Mouse (Mus musculus) heart, embryonic 11.5 days (tissue): ENCODE data around the gene Itpkb. TPM values are rescaled to one million over a fixed set of nuclear protein-coding genes. Genes with fewer than 3 reads are reported as not detected.

Experiments used
- ATAC-seq: fragments of 200-750 bp; cut with Nextera tagmentation; replicated peaks from 2 replicates; pipeline ENCODE4 v1.8.0; 2017; ENCODE audit warnings: moderate library complexity; ENCODE audit not compliant: insufficient number of reproducible peaks, low FRiP score, low TSS enrichment
- H3K27ac ChIP-seq: fragments of 300-500 bp; sonication (generic); 2 replicates; pipeline ENCODE4 v1.5.1; 2014; ENCODE audit warnings: mild to moderate bottlenecking, low read depth, low read length
- H3K27me3 ChIP-seq: fragments of 300-500 bp; sonication (generic); 2 replicates; pipeline ENCODE4 v1.6.1; 2014; ENCODE audit warnings: mild to moderate bottlenecking, low read length, mixed read lengths; ENCODE audit not compliant: control insufficient read depth, insufficient read depth
- H3K36me3 ChIP-seq: fragments of 300-500 bp; sonication (generic); 2 replicates; pipeline ENCODE4 v1.6.1; 2014; ENCODE audit warnings: mild to moderate bottlenecking, low read length, moderate library complexity, mixed read lengths; ENCODE audit not compliant: control insufficient read depth, insufficient read depth
- H3K4me1 ChIP-seq: fragments of 300-500 bp; sonication (generic); 2 replicates; pipeline ENCODE4 v1.6.1; 2014; ENCODE audit warnings: low read length; ENCODE audit not compliant: control insufficient read depth, insufficient read depth
- H3K4me2 ChIP-seq: fragments of 300-500 bp; sonication (generic); 2 replicates; pipeline ENCODE4 v1.6.1; 2014; ENCODE audit warnings: mild to moderate bottlenecking, moderate library complexity
- H3K4me3 ChIP-seq: fragments of 300-500 bp; sonication (generic); 2 replicates; pipeline ENCODE4 v1.5.1; 2014; ENCODE audit warnings: low read depth, low read length
- H3K9ac ChIP-seq: fragments of 300-500 bp; sonication (generic); 2 replicates; pipeline ENCODE4 v1.6.1; 2014; ENCODE audit warnings: mild to moderate bottlenecking, low read depth, low read length, moderate library complexity
- H3K9me3 ChIP-seq: fragments of 300-500 bp; sonication (generic); replicated peaks from 2 replicates; pipeline ENCODE4 v1.6.1; 2016; ENCODE audit warnings: low read length; ENCODE audit not compliant: control insufficient read depth
- WGBS: fragments of 180-500 bp; shearing (Covaris S2); extraction: QIAGEN DNeasy Blood & Tissue Kit; methylation state at CpG from one replicate; pipeline ENCODE4 v1.1.7; 2014; ENCODE audit not compliant: insufficient replicate concordance; 5-methylcytosine and 5-hydroxymethylcytosine counted together
- polyA plus RNA-seq: library from polyadenylated mRNA; unstranded; fragments of >200 nt; fragmentation: Nextera tagmentation; extraction: Ambion mirVana; gene quantifications from 2 replicates; pipeline ENCODE4 v1.2.1, GENCODE M21; 2014

Itpkb gene
- polyA plus RNA-seq, 1 experiment from 2014 or later: 4.0 TPM

GRCm38 (mm10) chr1:180357893-180358331, 27.6 kb downstream of the Itpkb start:
- no peak overlapping the region for H3K4me2 ChIP-seq
- peaks cover 6% of the 10 kb centered on the region; the same call in 1 of the 2 replicates for H3K27me3 ChIP-seq
- no peak overlapping the region for H3K9ac ChIP-seq
- no peak for ATAC-seq
- no peaks in the 10 kb centered on the region for H3K36me3 ChIP-seq
- no peak overlapping the region for H3K4me3 ChIP-seq
- peaks cover 45% of the 10 kb centered on the region for H3K4me1 ChIP-seq
- H3K27ac ChIP-seq: 0 out of 2 replicates have a peak overlapping the region, but pooled peaks have one; percentile 1
- 47% methylated on average over 7 of the region's 7 CpGs for WGBS
- H3K9me3 ChIP-seq: no peaks in the 10 kb centered on the region

- ATAC-seq: no peak
- H3K27me3 ChIP-seq: peaks cover 6% of the 10 kb centered on the region; the same call in 1 of the 2 replicates
- H3K9me3 ChIP-seq: no peaks in the 10 kb centered on the region
- H3K4me2 ChIP-seq: no peak overlapping the region
- no peak overlapping the region for H3K9ac ChIP-seq
- 55% methylated on average over 9 of the region's 9 CpGs for WGBS
- no peak overlapping the region for H3K4me3 ChIP-seq
- no peak overlapping the region for H3K27ac ChIP-seq
- H3K36me3 ChIP-seq: no peaks in the 10 kb centered on the region
- peaks cover 45% of the 10 kb centered on the region for H3K4me1 ChIP-seq
Observed at GRCm38 (mm10) chr1:180358466-180358865, 28.2 kb downstream of the Itpkb start.

- H3K4me1 ChIP-seq: peaks cover 44% of the 10 kb centered on the region
- H3K27ac ChIP-seq: no peak overlapping the region
- no peak overlapping the region for H3K4me2 ChIP-seq
- no peaks in the 10 kb centered on the region for H3K9me3 ChIP-seq
- WGBS: 71% methylated on average over 5 of the region's 5 CpGs
- no peak overlapping the region for H3K9ac ChIP-seq
- H3K36me3 ChIP-seq: no peaks in the 10 kb centered on the region
- ATAC-seq: no peak
- peaks cover 6% of the 10 kb centered on the region; the same call in 1 of the 2 replicates for H3K27me3 ChIP-seq
- H3K4me3 ChIP-seq: no peak overlapping the region
Observed at GRCm38 (mm10) chr1:180359311-180359710, 29.0 kb downstream of the Itpkb start.

- Histone ChIP-seq H3K27me3 (peaks cover 10% of the 10 kb centered on the region; the same call in 1 of the 2 replicates), H3K4me1 (peaks cover 44% of the 10 kb centered on the region), H3K9me3 (no peaks in the 10 kb centered on the region), H3K4me2 (no peak overlapping the region), H3K27ac (no peak overlapping the region), H3K9ac (no peak overlapping the region), H3K36me3 (no peaks in the 10 kb centered on the region), H3K4me3 (no peak overlapping the region)
- ATAC-seq: no peak
- WGBS: 82% methylated on average over 4 of the region's 4 CpGs
Observed at GRCm38 (mm10) chr1:180362176-180362575, 31.9 kb downstream of the Itpkb start.

- H3K36me3 ChIP-seq: no peaks in the 10 kb centered on the region
- no peak overlapping the region for H3K4me3 ChIP-seq
- 70% methylated on average over 5 of the region's 5 CpGs for WGBS
- peaks cover 37% of the 10 kb centered on the region for H3K4me1 ChIP-seq
- ATAC-seq: no peak
- H3K9me3 ChIP-seq: no peaks in the 10 kb centered on the region
- H3K27me3 ChIP-seq: peaks cover 12% of the 10 kb centered on the region; the same call in 1 of the 2 replicates
- no peak overlapping the region for H3K9ac ChIP-seq
- H3K4me2 ChIP-seq: no peak overlapping the region
- H3K27ac ChIP-seq: peak overlapping the region; percentile 79; the same call in 1 of the 2 replicates
Observed at GRCm38 (mm10) chr1:180362844-180363243, 32.6 kb downstream of the Itpkb start.

- Histone ChIP-seq H3K4me3 (no peak overlapping the region), H3K9ac (no peak overlapping the region), H3K4me1 (peaks cover 33% of the 10 kb centered on the region), H3K36me3 (no peaks in the 10 kb centered on the region), H3K27me3 (peaks cover 12% of the 10 kb centered on the region; the same call in 1 of the 2 replicates), H3K9me3 (no peaks in the 10 kb centered on the region), H3K27ac (peak overlapping the region; percentile 79), H3K4me2 (peak overlapping the region; percentile 18)
- WGBS: 41% methylated on average over 3 of the region's 3 CpGs
- no peak for ATAC-seq
Observed at GRCm38 (mm10) chr1:180363317-180363716, 33.0 kb downstream of the Itpkb start.

- H3K4me3 ChIP-seq: no peak overlapping the region
- no peak overlapping the region for H3K9ac ChIP-seq
- H3K27ac ChIP-seq: peak overlapping the region; percentile 79
- peak overlapping the region; percentile 18 for H3K4me2 ChIP-seq
- 25% methylated on average over 17 of the region's 17 CpGs for WGBS
- peaks cover 33% of the 10 kb centered on the region for H3K4me1 ChIP-seq
- peaks cover 19% of the 10 kb centered on the region; the same call in 1 of the 2 replicates for H3K27me3 ChIP-seq
- H3K36me3 ChIP-seq: no peaks in the 10 kb centered on the region
- ATAC-seq: no peak
- H3K9me3 ChIP-seq: no peaks in the 10 kb centered on the region
Observed at GRCm38 (mm10) chr1:180364005-180364404, 33.7 kb downstream of the Itpkb start.

- H3K27me3 ChIP-seq: peaks cover 19% of the 10 kb centered on the region; the same call in 1 of the 2 replicates
Observed at GRCm38 (mm10) chr1:180364720-180365119, 34.4 kb downstream of the Itpkb start.

More at GRCm38 (mm10) chr1:180364720-180365119, 34.4 kb downstream of the Itpkb start:
- peak overlapping the region; percentile 44 for H3K4me3 ChIP-seq
- no peaks in the 10 kb centered on the region for H3K36me3 ChIP-seq
- peak overlapping the region; percentile 68 for H3K4me2 ChIP-seq
- 0 out of 2 replicates have a peak, but pooled peaks have one; percentile 23 for ATAC-seq
- H3K4me1 ChIP-seq: peaks cover 32% of the 10 kb centered on the region
- H3K9me3 ChIP-seq: no peaks in the 10 kb centered on the region
- no peak overlapping the region for H3K9ac ChIP-seq
- WGBS: 26% methylated on average over 2 of the region's 2 CpGs
- peak overlapping the region; percentile 1; the same call in 1 of the 2 replicates for H3K27ac ChIP-seq
